Mouse (Mus musculus): ENCODE measurements at regions not wholly inside any gene's neighbourhood (a gene's known extent, or its start where the extent isn't known, plus 50 kb on each side); places are given as distances from the start of the nearest gene placed in this dataset.

DNA sequence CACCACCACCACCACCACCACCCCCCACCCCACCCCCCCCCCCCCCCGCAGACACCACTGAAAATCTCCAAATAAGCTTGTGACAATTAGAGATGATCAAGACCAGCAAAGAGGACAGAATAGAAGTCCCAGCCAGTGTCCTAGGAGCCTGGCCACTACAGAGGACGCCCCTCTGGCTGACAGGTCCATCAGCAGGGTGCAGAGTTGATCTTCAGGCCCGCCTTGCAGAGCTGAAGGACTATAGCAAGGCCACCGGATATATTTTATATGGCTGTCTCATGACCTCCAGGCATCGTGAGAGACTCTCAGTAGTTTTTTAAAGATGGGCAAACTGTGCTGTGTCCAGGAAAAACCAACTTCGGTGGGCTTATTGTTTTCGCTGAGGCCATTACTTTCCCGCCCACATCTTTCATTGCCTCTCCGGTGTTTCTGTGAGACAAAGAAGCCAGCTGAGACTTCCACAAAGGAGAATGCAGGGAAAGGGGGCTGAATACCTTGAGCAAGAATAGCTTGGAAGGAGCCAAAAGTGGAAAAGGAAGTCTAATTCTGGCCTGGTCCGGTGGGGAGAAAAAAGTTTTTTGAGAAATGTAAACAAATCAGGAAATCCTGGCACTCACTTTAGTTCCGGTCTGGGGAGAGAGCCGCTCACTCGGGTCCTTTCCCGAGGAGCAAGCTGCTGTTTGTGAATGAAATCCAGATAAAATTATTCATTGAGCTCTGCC lies 69.7 kb upstream of the Prep start:
- TF ChIP-seq CTCF (IDR thresholded peaks at IDR 0.05; ENCODE audit: borderline replicate concordance, insufficient read depth, low read length) (no peak), POLR2A (IDR thresholded peaks at IDR 0.05; ENCODE audit: low read depth, low read length) (no peak)

All from embryonic fibroblast, embryonic 13.5 days (primary cell).